Mouse (Mus musculus): ENCODE results near the gene Bcat1. TPM values are rescaled to one million over a fixed set of nuclear protein-coding genes. Genes with fewer than 3 reads are reported as not detected.
A peak's percentile ranks its signal among the peaks of the same experiment; 100 is the strongest.

The Bcat1 gene
- polyA plus RNA-seq (2014; fragmentation: Nextera tagmentation; extraction: Ambion mirVana): 88.0 and 89.1 TPM in 2 replicates

DNA sequence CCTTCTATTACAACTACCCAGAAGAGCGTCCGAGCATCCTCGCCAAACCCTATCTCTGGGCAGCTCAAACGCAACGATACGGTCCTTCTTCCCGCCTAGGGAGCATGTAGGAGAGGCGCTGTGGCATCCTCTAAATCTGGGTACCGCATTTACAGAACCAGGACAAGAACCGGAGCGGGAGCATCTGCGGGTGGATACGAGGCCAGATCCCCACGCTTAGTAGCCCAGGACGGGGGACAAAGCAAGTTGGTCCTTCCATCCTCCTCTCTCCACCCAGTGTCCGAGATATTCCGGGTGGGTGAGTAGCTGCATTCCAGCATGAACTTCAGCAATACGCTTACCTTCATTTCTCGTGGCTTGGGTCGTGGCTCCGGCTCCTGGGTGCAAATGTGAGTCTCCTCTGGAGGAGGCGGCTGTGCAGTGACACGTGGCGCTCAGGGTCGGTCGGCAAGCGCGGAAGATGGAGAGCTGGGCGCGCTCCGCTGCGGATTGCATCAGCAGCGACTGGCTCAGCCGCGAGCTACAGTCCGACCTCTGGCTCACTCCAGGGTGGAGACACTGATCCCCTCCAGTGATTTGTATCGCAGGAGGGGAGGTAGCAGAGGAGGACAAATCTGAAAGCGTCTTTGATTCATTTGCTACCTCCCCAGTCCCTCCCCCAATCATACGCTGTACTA lies at the start of gene Bcat1:
Gene Bcat1 (minus strand): TSS at position 637 of the 677 bp plus-strand sequence.
- Histone ChIP-seq H3K4me3 (ENCODE audit: low read depth, low read length) (peak within 1 kb of the TSS; percentile 54), H3K4me2 (ENCODE audit: low read depth, low read length) (peak within 1 kb of the TSS; percentile 94), H3K27ac (replicated peaks; ENCODE audit: low read depth, low read length) (no peak within 1 kb of the TSS), H3K4me1 (ENCODE audit: control insufficient read depth, insufficient read depth, low read length) (no peaks in the 10 kb centered on the region; the same call in 1 of the 2 replicates), H3K9ac (replicated peaks; ENCODE audit: low read length) (peak within 1 kb of the TSS; percentile 76), H3K27me3 (ENCODE audit: control insufficient read depth, insufficient read depth, low read length) (no peaks in the 10 kb centered on the region), H3K9me3 (replicated peaks; ENCODE audit: control insufficient read depth, low read length) (no peaks in the 10 kb centered on the region), H3K36me3 (replicated peaks; ENCODE audit: control insufficient read depth, insufficient read depth, low read depth, low read length) (no peaks in the 10 kb centered on the region)
- WGBS: under 1% methylated on average over 39 of the region's 39 CpGs
- ATAC-seq (replicated peaks; ENCODE audit: insufficient number of reproducible peaks, low FRiP score, low TSS enrichment, low read depth) (peak; percentile 54), DNase-seq (ENCODE audit: low spot score) (peak; percentile 75)

DNA sequence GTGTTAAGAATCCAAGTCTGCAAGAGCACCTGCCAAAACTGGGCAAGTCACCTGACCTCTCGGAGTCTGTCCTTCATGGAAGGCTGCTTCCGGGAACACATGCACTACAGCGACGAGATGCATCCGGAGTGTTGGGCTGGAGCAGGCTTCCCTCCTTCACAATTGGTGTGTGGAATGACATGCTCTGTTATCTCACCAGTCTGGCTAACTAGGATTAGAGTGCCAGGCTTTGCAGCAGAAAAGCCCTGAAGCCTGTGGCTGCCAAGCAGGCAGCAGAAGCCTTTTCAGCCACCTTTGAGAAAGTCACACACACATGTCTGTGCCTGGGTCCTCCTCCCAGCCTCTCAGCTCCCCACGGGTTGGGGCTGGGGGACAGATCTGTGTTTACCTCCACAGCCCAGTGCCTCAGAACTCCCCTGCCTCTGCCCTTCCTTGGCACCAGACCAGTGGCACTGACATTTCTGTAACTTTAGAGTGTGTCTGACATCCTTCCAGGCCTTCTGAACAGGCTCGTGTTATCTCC lies 49.7 kb upstream of the Bcat1 start:
- 69% methylated on average over 7 of the region's 7 CpGs for WGBS
- Histone ChIP-seq H3K9me3 (replicated peaks; ENCODE audit: control insufficient read depth, low read length) (no peaks in the 10 kb centered on the region), H3K9ac (replicated peaks; ENCODE audit: low read length) (no peak overlapping the region), H3K27me3 (ENCODE audit: control insufficient read depth, insufficient read depth, low read length) (no peaks in the 10 kb centered on the region), H3K27ac (replicated peaks; ENCODE audit: low read depth, low read length) (no peak overlapping the region), H3K4me1 (ENCODE audit: control insufficient read depth, insufficient read depth, low read length) (no peaks in the 10 kb centered on the region), H3K4me3 (ENCODE audit: low read depth, low read length) (no peak overlapping the region), H3K36me3 (replicated peaks; ENCODE audit: control insufficient read depth, insufficient read depth, low read depth, low read length) (no peaks in the 10 kb centered on the region), H3K4me2 (ENCODE audit: low read depth, low read length) (no peak overlapping the region)
- ATAC-seq (replicated peaks; ENCODE audit: insufficient number of reproducible peaks, low FRiP score, low TSS enrichment, low read depth): no peak
- no peak for DNase-seq (ENCODE audit: low spot score)

DNA sequence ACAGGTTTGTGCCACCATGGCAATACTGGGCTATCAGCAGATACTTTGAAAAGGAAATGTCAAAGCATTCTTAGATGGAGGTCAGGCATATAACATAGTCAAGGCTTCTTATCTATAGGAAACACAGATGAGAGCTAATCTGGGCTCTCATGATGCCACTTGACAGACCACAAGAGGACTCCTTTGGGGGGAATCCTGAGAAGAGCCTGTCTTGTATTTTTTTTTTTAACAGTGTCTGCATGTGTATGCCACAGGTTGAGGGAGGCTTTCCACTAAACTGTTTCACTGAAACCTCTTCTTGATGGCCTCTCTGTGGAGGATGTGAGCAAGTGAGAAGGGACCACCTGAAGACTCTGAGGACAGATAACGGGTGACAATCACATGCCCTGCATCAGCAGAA lies 48.6 kb upstream of the Bcat1 start:
- Histone ChIP-seq H3K4me1 (ENCODE audit: control insufficient read depth, insufficient read depth, low read length) (no peaks in the 10 kb centered on the region), H3K27me3 (ENCODE audit: control insufficient read depth, insufficient read depth, low read length) (no peaks in the 10 kb centered on the region), H3K36me3 (replicated peaks; ENCODE audit: control insufficient read depth, insufficient read depth, low read depth, low read length) (no peaks in the 10 kb centered on the region), H3K4me3 (ENCODE audit: low read depth, low read length) (no peak overlapping the region), H3K4me2 (ENCODE audit: low read depth, low read length) (no peak overlapping the region), H3K9me3 (replicated peaks; ENCODE audit: control insufficient read depth, low read length) (no peaks in the 10 kb centered on the region), H3K9ac (replicated peaks; ENCODE audit: low read length) (no peak overlapping the region), H3K27ac (replicated peaks; ENCODE audit: low read depth, low read length) (no peak overlapping the region)
- no peak for DNase-seq (ENCODE audit: low spot score)
- no peak for ATAC-seq (replicated peaks; ENCODE audit: insufficient number of reproducible peaks, low FRiP score, low TSS enrichment, low read depth)
- WGBS: 67% methylated on average over 1 of the region's 1 CpGs

DNA sequence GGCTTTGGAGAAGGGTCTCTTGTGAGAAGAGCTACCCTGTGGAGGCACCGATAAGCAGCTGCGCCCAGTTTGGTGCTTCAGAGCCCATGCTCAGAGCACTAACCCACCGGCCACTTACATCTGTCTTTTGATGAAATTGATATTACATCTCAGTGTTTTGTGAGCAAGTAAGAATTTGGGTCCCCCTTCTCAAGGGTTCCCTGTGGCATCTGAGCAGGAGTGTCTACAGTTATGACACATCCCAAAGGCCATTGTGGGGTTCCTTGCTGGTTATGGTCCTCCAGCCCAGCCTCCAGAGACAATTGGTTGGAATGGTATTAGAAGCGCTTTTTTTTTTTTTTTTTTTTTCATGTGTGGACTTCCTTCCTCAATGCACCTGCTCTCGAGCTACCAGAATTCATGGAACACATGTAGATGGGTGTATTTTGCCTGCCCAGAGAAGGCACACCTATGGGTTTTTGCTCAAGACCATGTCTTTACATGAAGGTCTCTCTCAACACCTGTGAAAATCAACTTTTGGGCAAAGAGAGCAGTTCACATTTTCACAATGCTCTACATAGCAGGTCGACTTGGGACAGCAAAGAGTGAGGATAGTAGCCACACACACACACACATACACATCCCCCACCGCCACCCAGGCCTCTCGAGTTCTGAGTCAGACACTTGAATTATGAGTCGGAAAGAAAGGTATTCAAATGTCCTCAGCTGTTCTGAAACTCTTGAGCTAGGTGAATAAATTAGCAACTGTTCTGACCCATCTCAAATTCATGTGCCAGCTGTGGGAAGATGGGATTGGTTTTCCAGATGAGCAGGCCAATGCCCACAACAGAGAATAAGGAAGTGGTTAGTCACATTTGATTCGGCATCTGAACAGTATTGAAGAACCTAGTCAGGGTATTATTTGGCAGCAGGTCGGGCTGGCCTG lies 47.4 kb upstream of the Bcat1 start:
- no peak overlapping the region for H3K4me2 ChIP-seq (ENCODE audit: low read depth, low read length)
- WGBS: 82% methylated on average over 11 of the region's 11 CpGs
- no peaks in the 10 kb centered on the region for H3K27me3 ChIP-seq (ENCODE audit: control insufficient read depth, insufficient read depth, low read length)
- DNase-seq (ENCODE audit: low spot score) (no peak), ATAC-seq (replicated peaks; ENCODE audit: insufficient number of reproducible peaks, low FRiP score, low TSS enrichment, low read depth) (no peak)
- no peaks in the 10 kb centered on the region for H3K4me1 ChIP-seq (ENCODE audit: control insufficient read depth, insufficient read depth, low read length)
- no peaks in the 10 kb centered on the region for H3K36me3 ChIP-seq (replicated peaks; ENCODE audit: control insufficient read depth, insufficient read depth, low read depth, low read length)
- no peak overlapping the region for H3K9ac ChIP-seq (replicated peaks; ENCODE audit: low read length)
- H3K9me3 ChIP-seq (replicated peaks; ENCODE audit: control insufficient read depth, low read length): no peaks in the 10 kb centered on the region
- no peak overlapping the region for H3K27ac ChIP-seq (replicated peaks; ENCODE audit: low read depth, low read length)
- H3K4me3 ChIP-seq (ENCODE audit: low read depth, low read length): no peak overlapping the region

DNA sequence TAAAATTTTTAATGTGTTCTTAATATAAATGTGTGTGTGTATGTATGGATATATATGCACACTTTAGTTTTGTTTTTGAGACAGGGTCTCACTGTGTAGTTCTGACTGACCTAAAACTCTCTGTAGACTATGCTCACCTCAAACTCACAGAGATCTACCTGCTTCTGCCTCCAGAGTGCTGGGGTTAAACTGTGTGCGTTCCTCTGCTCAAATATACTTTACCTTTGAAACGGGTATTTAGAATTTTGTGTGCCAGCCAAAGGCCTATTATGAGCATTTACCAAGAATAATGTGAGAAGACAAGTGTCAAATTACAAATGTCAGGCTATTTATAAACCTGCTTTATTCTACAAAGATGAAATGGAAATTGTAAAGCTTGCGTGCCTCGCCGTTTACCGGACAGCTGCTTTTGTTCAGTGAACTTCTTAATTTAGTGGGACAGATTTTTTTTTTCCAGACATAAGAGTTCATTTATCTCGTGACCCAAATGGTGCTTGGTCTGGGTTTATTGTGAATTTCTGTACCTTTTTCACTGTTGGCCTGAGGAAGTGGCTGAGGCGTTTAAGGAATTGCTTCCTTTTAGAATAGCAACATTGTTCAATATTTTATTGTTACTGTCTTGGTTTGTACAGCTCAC lies 46.6 kb upstream of the Bcat1 start:
- WGBS: 54% methylated on average over 8 of the region's 8 CpGs
- no peak overlapping the region for H3K27ac ChIP-seq (replicated peaks; ENCODE audit: low read depth, low read length)
- H3K9ac ChIP-seq (replicated peaks; ENCODE audit: low read length): no peak overlapping the region
- H3K4me2 ChIP-seq (ENCODE audit: low read depth, low read length): no peak overlapping the region
- H3K4me1 ChIP-seq (ENCODE audit: control insufficient read depth, insufficient read depth, low read length): no peaks in the 10 kb centered on the region
- no peak overlapping the region for H3K4me3 ChIP-seq (ENCODE audit: low read depth, low read length)
- DNase-seq (ENCODE audit: low spot score) (peak; percentile 15), ATAC-seq (replicated peaks; ENCODE audit: insufficient number of reproducible peaks, low FRiP score, low TSS enrichment, low read depth) (no peak)
- H3K36me3 ChIP-seq (replicated peaks; ENCODE audit: control insufficient read depth, insufficient read depth, low read depth, low read length): no peaks in the 10 kb centered on the region
- no peaks in the 10 kb centered on the region for H3K9me3 ChIP-seq (replicated peaks; ENCODE audit: control insufficient read depth, low read length)
- no peaks in the 10 kb centered on the region for H3K27me3 ChIP-seq (ENCODE audit: control insufficient read depth, insufficient read depth, low read length)

DNA sequence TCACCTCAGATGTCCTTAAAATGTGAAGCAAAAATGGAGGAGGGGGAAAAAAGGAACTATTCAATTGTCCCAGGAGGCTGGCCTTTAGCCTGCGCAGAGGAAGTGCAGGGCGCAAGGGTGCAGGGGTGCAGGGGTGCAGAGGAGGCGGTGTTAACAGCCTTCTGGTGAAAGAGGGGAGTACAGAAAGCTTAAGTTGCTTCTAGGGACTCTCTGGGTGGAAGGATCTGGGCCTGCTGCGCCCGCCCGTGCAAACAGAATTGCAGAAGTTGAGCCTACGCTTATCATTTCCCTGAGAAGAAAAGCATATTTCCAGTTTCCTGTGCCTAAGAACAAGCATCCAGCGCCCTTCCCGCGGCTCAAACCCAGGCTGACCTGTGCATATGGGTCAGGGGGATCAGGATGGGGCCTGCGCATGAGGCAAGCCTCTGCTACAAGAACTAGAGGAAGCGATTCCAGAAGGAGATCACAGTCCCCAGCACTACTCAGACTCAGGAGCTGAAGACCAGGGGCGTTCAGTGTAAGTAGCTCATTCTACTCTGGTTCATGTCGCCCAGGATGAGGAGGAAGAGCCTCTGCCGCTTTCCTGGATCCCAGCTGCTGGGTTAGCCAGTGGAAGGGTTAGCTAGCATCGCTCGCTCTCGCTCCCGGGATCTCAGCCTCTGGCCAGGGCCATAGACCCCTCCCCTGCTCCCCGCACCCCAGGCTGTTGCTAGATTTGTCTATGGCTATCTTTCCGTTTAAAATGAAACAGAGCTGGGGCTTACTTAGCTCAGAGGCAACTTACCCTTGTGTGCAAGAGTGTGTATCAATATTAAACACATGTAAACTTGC lies 45.8 kb upstream of the Bcat1 start:
- Histone ChIP-seq H3K4me1 (ENCODE audit: control insufficient read depth, insufficient read depth, low read length) (no peaks in the 10 kb centered on the region), H3K4me3 (ENCODE audit: low read depth, low read length) (no peak overlapping the region), H3K36me3 (replicated peaks; ENCODE audit: control insufficient read depth, insufficient read depth, low read depth, low read length) (no peaks in the 10 kb centered on the region), H3K27me3 (ENCODE audit: control insufficient read depth, insufficient read depth, low read length) (no peaks in the 10 kb centered on the region), H3K9me3 (replicated peaks; ENCODE audit: control insufficient read depth, low read length) (no peaks in the 10 kb centered on the region), H3K4me2 (ENCODE audit: low read depth, low read length) (no peak overlapping the region), H3K27ac (replicated peaks; ENCODE audit: low read depth, low read length) (no peak overlapping the region), H3K9ac (replicated peaks; ENCODE audit: low read length) (peak overlapping the region; percentile 6; the same call in 1 of the 2 replicates)
- 0 out of 2 replicates have a peak, but pooled peaks have one; percentile 23 for ATAC-seq (replicated peaks; ENCODE audit: insufficient number of reproducible peaks, low FRiP score, low TSS enrichment, low read depth)
- 39% methylated on average over 21 of the region's 21 CpGs for WGBS
- DNase-seq (ENCODE audit: low spot score): no peak

DNA sequence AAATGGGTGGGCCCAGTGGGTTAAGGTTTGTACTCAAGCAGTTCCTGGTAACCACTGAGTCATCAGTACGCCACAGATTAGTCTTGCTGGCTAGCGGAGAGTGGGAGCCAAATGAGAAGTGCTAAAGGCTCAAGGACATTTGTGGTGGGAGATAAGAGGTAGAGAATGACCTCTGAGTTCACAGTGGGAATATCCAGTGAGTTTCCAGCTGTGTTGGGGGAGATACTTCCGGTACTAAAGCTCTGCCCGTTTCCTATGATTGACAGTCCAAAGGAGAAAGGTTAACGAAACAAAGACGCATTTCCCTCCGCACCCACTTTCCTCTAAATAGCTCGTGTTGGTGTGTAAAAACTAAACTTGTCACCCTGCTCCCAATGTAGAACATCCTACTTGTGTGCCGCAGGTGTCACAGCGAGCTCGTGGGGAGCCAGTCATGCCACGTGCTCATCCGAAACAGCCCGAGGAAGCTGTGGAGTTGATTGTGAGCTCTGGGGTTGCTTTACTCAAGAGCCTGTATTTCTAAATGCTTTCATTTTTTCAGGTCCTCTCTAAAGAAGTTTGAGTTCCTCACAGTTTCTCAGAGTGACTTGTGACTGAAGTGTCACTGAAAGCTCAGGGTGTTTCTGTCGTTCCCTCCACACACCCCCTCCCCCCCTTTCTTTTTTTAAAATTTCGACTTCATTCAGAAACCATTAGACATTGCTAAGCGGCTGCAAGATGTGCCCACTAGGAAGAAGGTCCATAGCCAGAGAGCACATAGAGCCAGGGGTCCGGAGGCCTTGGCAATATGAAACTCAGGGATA lies 45.0 kb upstream of the Bcat1 start:
- no peaks in the 10 kb centered on the region for H3K27me3 ChIP-seq (ENCODE audit: control insufficient read depth, insufficient read depth, low read length)
- no peaks in the 10 kb centered on the region for H3K4me1 ChIP-seq (ENCODE audit: control insufficient read depth, insufficient read depth, low read length)
- no peak overlapping the region for H3K27ac ChIP-seq (replicated peaks; ENCODE audit: low read depth, low read length)
- no peaks in the 10 kb centered on the region for H3K9me3 ChIP-seq (replicated peaks; ENCODE audit: control insufficient read depth, low read length)
- no peaks in the 10 kb centered on the region for H3K36me3 ChIP-seq (replicated peaks; ENCODE audit: control insufficient read depth, insufficient read depth, low read depth, low read length)
- ATAC-seq (replicated peaks; ENCODE audit: insufficient number of reproducible peaks, low FRiP score, low TSS enrichment, low read depth): no peak
- H3K4me3 ChIP-seq (ENCODE audit: low read depth, low read length): no peak overlapping the region
- 34% methylated on average over 18 of the region's 18 CpGs for WGBS
- H3K9ac ChIP-seq (replicated peaks; ENCODE audit: low read length): no peak overlapping the region; the same call in 1 of the 2 replicates
- no peak for DNase-seq (ENCODE audit: low spot score)
- no peak overlapping the region for H3K4me2 ChIP-seq (ENCODE audit: low read depth, low read length)

Data from embryonic facial prominence, embryonic 11.5 days (tissue).